Mouse (Mus musculus) embryonic facial prominence, embryonic 12.5 days (tissue): ENCODE results near the gene Tle3. TPM values are rescaled to one million over a fixed set of nuclear protein-coding genes. Genes with fewer than 3 reads are reported as not detected.

Experiments
- ATAC-seq: fragments of 200-750 bp; cut with Nextera tagmentation; 2 replicates; pipeline ENCODE4 v1.8.0; 2017; ENCODE audit not compliant: insufficient number of reproducible peaks, insufficient read depth, low FRiP score, low TSS enrichment
- H3K27ac ChIP-seq: fragments of 300-500 bp; sonication (generic); 2 replicates; pipeline ENCODE4 v1.5.1; 2016; ENCODE audit warnings: mild to moderate bottlenecking
- H3K27me3 ChIP-seq: fragments of 300-500 bp; sonication (generic); 2 replicates; pipeline ENCODE4 v1.6.1; 2016; ENCODE audit warnings: mild to moderate bottlenecking, moderate library complexity
- H3K36me3 ChIP-seq: fragments of 300-500 bp; sonication (generic); 2 replicates; pipeline ENCODE4 v1.6.1; 2016; ENCODE audit warnings: mild to moderate bottlenecking
- H3K4me1 ChIP-seq: fragments of 300-500 bp; sonication (generic); 2 replicates; pipeline ENCODE4 v1.6.1; 2016
- H3K4me2 ChIP-seq: fragments of 300-500 bp; sonication (generic); replicated peaks from 2 replicates; pipeline ENCODE4 v1.6.1; 2016; ENCODE audit warnings: mild to moderate bottlenecking, moderate library complexity
- H3K4me3 ChIP-seq: fragments of 300-500 bp; sonication (generic); 2 replicates; pipeline ENCODE4 v1.5.1; 2016; ENCODE audit warnings: mild to moderate bottlenecking
- H3K9ac ChIP-seq: fragments of 300-500 bp; sonication (generic); 2 replicates; pipeline ENCODE4 v1.6.1; 2016; ENCODE audit warnings: mild to moderate bottlenecking, moderate library complexity
- H3K9me3 ChIP-seq: fragments of 300-500 bp; sonication (generic); 2 replicates; pipeline ENCODE4 v1.6.1; 2016; ENCODE audit warnings: mild to moderate bottlenecking, moderate library complexity
- WGBS: fragments of 180-500 bp; shearing (Covaris S2); methylation state at CpG from one replicate; pipeline ENCODE4 v1.1.7; 2016; 5-methylcytosine and 5-hydroxymethylcytosine counted together
- polyA plus RNA-seq: library from polyadenylated mRNA; unstranded; fragments of >200 nt; fragmentation: Nextera tagmentation; extraction: Ambion mirVana; gene quantifications from 2 replicates; pipeline ENCODE4 v1.2.1, GENCODE M21; 2016

Gene Tle3
- polyA plus RNA-seq, 1 experiment from 2014 or later: 51.8 TPM

DNA sequence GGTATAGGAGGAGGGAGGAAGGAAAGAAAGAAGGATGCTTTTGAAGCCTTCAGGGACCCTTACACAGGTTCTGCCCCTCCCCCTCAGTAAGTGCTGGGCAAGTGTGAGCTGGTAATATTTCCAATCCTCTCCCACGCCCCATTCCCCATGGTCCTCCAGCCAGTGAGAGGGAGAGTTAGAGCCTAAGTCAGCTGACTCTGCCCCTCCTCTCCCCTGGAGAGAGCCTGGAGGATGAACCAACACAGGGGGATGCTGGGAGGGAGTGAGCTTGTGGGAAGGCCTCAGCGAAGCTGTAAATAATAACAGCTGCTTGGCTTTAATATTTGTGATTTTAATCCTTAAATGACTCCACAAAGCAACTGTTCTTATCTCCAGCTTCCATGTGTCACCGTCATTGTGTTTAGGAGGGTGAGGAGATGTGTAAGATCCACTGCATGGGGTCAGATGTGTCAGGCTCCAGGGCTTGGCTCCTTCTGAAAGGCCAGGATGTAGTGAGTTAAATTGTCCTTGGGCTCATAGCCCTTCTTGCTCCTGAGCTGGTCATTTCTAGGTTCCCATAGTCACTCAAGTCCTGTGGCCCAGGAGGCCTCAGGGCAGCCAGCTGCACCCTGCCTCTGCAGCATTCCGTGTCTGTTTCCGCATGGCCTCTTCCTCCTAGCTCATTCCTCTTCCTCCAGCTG, 70.9 kb downstream of the Tle3 start:
- Histone ChIP-seq H3K27me3 (no peaks in the 10 kb centered on the region), H3K4me3 (no peak overlapping the region), H3K27ac (no peak overlapping the region), H3K9ac (no peak overlapping the region), H3K4me2 (no peak overlapping the region), H3K36me3 (no peaks in the 10 kb centered on the region), H3K9me3 (no peaks in the 10 kb centered on the region), H3K4me1 (peaks cover 36% of the 10 kb centered on the region)
- ATAC-seq: no peak
- 41% methylated on average over 5 of the region's 5 CpGs for whole genome bisulfite sequencing

DNA sequence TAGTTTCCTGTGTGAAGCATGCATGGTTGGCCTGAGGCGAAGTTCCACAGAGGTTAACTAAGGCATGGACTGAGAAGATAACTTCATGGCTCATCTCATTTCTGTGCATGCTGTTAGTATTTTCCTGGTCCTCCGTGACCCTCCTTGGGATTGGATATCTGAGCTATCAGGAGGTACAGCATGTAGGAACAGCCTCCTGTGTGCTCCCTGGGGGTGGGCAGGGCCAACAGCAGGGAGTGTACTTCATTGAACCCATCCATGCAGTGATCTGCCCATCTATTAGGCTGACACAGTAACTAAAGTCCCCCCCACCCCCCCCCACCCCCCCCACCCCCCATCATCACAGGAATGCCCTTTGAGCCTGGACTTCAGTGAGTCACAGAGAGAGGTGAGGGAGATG, 73.0 kb downstream of the Tle3 start:
- WGBS: 78% methylated on average over 2 of the region's 2 CpGs
- Histone ChIP-seq H3K4me2 (no peak overlapping the region), H3K4me1 (peaks cover 36% of the 10 kb centered on the region), H3K4me3 (no peak overlapping the region), H3K27ac (no peak overlapping the region), H3K27me3 (peaks cover 3% of the 10 kb centered on the region; the same call in 1 of the 2 replicates), H3K36me3 (no peaks in the 10 kb centered on the region), H3K9ac (no peak overlapping the region), H3K9me3 (no peaks in the 10 kb centered on the region)
- no peak for ATAC-seq

DNA sequence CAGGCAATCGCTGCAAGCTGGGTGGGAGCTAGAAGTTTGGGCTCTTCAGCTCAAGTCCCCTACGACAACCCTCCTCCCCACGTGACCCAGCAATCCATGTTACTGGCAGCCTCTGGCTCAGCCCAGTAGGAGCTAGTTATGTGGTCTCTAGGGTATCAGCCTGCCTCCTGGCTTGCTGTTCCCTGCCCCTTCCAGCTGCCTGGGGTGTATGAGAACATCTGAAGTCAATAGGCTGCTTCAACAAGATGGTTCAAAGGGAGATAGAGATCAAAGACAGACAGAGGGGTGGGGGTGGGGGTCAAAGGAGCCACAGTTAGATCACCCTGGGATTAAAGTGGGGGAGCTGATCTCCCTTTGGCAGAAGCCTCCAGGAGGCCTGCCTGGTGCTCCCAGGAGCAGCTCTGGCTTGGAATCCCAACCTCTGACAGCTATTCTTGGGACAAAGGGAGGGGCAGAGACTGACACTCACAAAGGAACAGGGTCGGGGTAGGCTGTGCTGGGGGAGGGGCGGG, 73.6 kb downstream of the Tle3 start:
- peak; percentile 76; the same call in 1 of the 2 replicates for ATAC-seq
- H3K4me1 ChIP-seq: peaks cover 36% of the 10 kb centered on the region
- H3K4me3 ChIP-seq: no peak overlapping the region

DNA sequence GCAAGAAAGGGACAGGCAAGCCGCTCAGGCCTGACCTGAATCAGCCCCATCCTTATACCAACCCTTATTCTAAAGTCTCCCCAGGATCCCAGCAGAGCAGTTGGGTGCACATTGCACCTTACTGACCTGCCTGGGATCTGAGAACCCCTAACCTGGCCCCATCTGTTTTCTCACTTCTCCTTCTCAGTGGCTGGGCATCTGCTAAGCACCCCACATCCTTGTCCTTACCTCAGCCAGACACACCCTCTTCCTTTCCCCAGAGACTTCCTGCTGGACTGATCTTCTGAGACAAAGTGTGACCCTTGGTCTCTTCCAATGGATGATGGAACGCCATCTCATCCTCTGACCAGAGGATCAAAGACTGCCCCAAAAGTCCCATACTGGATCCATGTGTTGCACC, 74.8 kb downstream of the Tle3 start:
- H3K36me3 ChIP-seq: no peaks in the 10 kb centered on the region
- H3K9ac ChIP-seq: no peak overlapping the region
- no peak overlapping the region for H3K4me3 ChIP-seq
- no peak overlapping the region for H3K4me2 ChIP-seq
- ATAC-seq: no peak
- no peak overlapping the region for H3K27ac ChIP-seq
- 74% methylated on average over 2 of the region's 2 CpGs for WGBS
- H3K27me3 ChIP-seq: peaks cover 3% of the 10 kb centered on the region; the same call in 1 of the 2 replicates
- peaks cover 29% of the 10 kb centered on the region for H3K4me1 ChIP-seq
- H3K9me3 ChIP-seq: no peaks in the 10 kb centered on the region

More for the DNA sequence above, 73.6 kb downstream of the Tle3 start:
- WGBS: 7% methylated on average over 5 of the region's 5 CpGs
- Histone ChIP-seq H3K27me3 (peaks cover 3% of the 10 kb centered on the region; the same call in 1 of the 2 replicates), H3K36me3 (no peaks in the 10 kb centered on the region), H3K9ac (no peak overlapping the region), H3K4me2 (no peak overlapping the region), H3K27ac (peak overlapping the region; percentile 47), H3K9me3 (no peaks in the 10 kb centered on the region)

DNA sequence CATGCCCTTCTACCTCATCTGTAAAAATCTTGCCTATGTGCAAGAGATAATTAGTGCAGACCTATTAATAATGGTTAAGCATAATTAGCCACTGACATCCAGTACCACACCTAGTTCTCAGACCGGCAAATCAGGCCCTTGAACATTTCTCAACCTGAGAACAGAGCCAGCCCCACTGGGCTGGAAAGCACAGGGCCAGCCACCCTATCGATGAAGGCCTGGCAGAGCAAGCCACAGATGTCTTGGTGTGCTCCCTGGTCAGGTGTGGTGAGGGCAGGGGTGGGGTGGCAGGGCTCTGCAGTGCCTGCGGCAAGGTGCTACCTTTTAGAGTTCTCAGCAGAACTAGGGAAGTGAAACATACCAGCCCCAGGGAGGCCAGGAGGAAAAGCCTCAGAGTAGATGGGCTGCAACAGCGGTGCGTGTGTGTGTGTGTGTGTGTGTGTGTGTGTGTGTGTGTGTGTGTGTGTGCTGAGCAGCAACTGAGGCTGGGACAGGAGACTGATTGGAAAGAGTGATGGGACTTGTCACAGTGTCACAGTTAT, 77.3 kb downstream of the Tle3 start:
- H3K4me2 ChIP-seq: no peak overlapping the region
- ATAC-seq: no peak
- H3K9me3 ChIP-seq: no peaks in the 10 kb centered on the region
- no peak overlapping the region for H3K27ac ChIP-seq
- H3K4me1 ChIP-seq: peaks cover 17% of the 10 kb centered on the region
- peaks cover 3% of the 10 kb centered on the region; the same call in 1 of the 2 replicates for H3K27me3 ChIP-seq
- WGBS: 77% methylated on average over 5 of the region's 5 CpGs
- H3K4me3 ChIP-seq: no peak overlapping the region
- no peak overlapping the region for H3K9ac ChIP-seq
- no peaks in the 10 kb centered on the region for H3K36me3 ChIP-seq

DNA sequence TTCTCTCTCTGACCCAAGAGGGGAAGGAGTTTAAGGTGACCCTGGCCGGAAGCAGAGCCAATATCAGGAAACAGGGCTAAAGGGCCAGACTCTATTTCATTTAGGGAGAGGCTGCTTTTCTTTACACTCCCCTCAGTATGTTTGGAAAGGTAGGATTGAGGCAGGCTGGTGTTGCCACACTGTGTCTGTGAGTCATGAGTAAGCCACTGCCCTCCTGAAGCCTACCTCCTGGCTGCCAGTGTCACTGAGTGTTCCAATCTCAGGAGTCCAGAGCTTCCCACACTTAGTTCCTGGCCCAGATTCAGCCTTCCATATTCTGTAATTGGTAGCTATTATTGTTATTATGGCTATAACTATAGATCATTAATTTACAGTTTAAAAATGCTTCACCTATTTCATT, 79.9 kb downstream of the Tle3 start:
- no peak for ATAC-seq
- H3K4me3 ChIP-seq: no peak overlapping the region
- no peak overlapping the region for H3K27ac ChIP-seq
- peaks cover 3% of the 10 kb centered on the region; the same call in 1 of the 2 replicates for H3K27me3 ChIP-seq
- 74% methylated on average over 1 of the region's 1 CpGs for WGBS
- H3K36me3 ChIP-seq: no peaks in the 10 kb centered on the region
- peaks cover 15% of the 10 kb centered on the region for H3K4me1 ChIP-seq
- no peaks in the 10 kb centered on the region for H3K9me3 ChIP-seq
- no peak overlapping the region for H3K4me2 ChIP-seq
- H3K9ac ChIP-seq: no peak overlapping the region

DNA sequence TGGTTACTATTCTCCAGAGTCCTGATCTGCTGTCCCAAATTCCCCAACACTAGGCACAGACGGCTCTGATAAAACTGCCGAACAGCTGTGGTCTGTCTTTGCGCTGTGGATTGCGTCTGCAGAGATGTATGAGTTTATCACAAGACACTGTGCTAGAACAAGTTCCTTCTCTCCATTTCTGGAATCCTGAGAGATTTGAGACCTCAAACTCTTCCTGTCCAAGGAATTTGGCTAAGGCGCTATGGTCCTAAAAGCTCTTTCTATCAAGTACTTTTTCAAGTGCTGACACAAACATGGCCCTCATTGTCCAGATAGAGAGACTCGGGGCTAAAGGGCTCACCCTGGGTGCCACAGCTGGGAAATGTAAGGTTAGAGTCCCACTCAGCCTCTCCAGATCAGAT, 83.7 kb downstream of the Tle3 start:
- Histone ChIP-seq H3K9me3 (no peaks in the 10 kb centered on the region), H3K4me2 (no peak overlapping the region), H3K27ac (no peak overlapping the region), H3K4me1 (peaks cover 21% of the 10 kb centered on the region), H3K36me3 (no peaks in the 10 kb centered on the region), H3K4me3 (no peak overlapping the region), H3K27me3 (no peaks in the 10 kb centered on the region), H3K9ac (no peak overlapping the region)
- whole genome bisulfite sequencing: 66% methylated on average over 6 of the region's 6 CpGs
- no peak for ATAC-seq

DNA sequence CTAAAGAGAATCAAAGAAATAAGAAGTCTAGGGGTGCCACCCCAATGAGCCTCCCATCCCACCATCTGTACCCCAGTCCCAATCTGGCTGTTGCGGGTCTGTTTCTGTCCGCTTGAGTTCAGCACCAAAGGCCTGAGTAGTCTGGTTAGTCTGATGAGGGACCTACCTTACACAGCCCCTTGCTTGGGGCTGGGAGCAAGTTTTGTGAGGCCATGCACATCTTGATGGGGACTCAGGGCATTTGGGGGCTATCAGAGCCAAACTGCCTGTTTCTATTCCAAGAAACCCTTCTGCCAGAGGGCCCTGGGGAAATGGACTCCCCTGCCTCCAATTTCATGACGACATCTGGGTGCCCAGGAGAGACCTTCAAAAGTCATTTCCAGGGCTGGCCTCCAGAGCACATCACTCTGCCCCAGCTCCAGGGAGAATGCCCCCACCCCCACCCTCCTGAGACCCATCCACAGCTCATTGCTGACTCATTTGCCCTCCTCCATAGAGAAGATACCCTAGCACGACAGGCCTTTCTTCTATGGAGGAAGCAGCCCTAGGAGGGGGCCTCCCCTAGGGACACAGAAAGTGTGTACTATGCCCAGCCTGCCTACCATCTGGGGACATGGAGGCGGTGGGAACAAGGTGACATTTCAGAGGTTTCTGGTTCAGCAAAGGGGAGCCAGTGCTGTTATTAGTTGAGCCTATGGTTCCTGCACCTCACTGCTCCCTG, 84.4 kb downstream of the Tle3 start:
- no peaks in the 10 kb centered on the region for H3K36me3 ChIP-seq
- no peak overlapping the region for H3K9ac ChIP-seq
- ATAC-seq: no peak
- WGBS: 67% methylated on average over 5 of the region's 5 CpGs
- H3K27ac ChIP-seq: no peak overlapping the region
- H3K9me3 ChIP-seq: no peaks in the 10 kb centered on the region
- H3K27me3 ChIP-seq: no peaks in the 10 kb centered on the region
- H3K4me3 ChIP-seq: no peak overlapping the region
- H3K4me1 ChIP-seq: peaks cover 21% of the 10 kb centered on the region
- H3K4me2 ChIP-seq: no peak overlapping the region

DNA sequence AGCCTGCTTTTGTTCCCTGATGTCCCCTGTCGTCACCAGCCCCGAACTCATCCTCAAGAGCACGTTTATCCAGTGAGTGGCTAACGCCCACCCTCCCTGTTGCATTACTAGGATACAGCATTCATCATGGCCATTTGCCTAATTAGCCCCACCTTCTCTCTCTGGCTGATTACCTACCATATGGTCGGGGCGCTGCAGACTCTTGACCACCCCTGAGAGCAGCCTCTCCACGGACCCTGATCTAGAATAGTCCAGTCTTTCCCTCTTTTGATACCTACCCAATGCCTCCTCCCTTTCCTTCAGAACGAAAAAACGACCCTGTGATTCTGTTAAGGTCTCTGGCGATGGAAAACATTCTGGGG, 85.0 kb downstream of the Tle3 start:
- H3K4me2 ChIP-seq: no peak overlapping the region
- H3K36me3 ChIP-seq: no peaks in the 10 kb centered on the region
- ATAC-seq: no peak
- no peaks in the 10 kb centered on the region for H3K27me3 ChIP-seq
- no peak overlapping the region for H3K9ac ChIP-seq
- no peaks in the 10 kb centered on the region for H3K9me3 ChIP-seq
- peaks cover 21% of the 10 kb centered on the region for H3K4me1 ChIP-seq
- no peak overlapping the region for H3K27ac ChIP-seq
- 41% methylated on average over 10 of the region's 10 CpGs for WGBS
- H3K4me3 ChIP-seq: no peak overlapping the region

DNA sequence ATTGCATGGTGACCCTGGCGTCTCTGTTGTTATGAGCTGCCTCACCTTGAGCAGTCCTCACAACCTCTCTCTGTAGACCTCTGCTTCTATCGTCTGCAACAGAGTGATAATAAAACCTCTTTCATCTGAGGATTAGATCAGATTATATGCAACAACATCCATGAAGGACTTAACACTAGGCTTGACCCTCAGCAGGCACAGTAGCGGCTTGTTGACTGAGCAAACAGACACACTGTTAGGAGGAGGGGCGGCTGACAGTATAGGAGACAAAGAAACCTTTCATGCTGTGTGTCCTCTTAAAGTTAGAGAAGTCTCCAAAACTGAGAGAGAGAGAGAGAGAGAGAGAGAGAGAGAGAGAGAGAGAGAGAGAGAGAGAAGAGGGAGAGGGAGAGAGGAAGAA, 89.7 kb downstream of the Tle3 start:
- WGBS: 22% methylated on average over 4 of the region's 4 CpGs
- H3K4me3 ChIP-seq: no peak overlapping the region
- no peak overlapping the region for H3K4me2 ChIP-seq
- H3K9ac ChIP-seq: no peak overlapping the region
- H3K36me3 ChIP-seq: no peaks in the 10 kb centered on the region
- H3K9me3 ChIP-seq: peaks cover 8% of the 10 kb centered on the region
- ATAC-seq: no peak
- H3K27me3 ChIP-seq: no peaks in the 10 kb centered on the region
- no peak overlapping the region for H3K27ac ChIP-seq
- peaks cover 8% of the 10 kb centered on the region for H3K4me1 ChIP-seq

DNA sequence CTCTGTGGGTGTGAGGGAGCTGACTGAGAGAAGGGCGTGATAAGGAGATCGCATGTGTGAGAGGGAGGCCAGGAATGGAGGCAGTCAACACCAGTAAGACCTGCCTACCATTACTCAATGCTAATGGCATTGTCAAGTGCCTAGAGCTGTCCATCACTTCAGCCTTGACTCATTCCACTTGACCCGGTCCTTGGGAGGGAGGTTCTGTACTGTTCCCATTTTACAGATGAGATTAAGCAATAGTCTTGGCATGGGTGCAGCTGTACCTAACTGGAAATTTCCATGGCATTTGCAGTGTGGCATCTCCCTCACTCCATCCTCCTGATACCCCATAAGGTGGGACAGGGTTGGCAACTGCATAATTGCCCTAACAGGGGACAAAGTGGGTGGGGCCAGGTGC, 95.3 kb downstream of the Tle3 start:
- H3K27me3 ChIP-seq: no peaks in the 10 kb centered on the region
- peaks cover 8% of the 10 kb centered on the region for H3K9me3 ChIP-seq
- no peak overlapping the region for H3K9ac ChIP-seq
- H3K4me1 ChIP-seq: peaks cover 4% of the 10 kb centered on the region; the same call in 1 of the 2 replicates
- H3K36me3 ChIP-seq: no peaks in the 10 kb centered on the region
- no peak for ATAC-seq
- H3K4me2 ChIP-seq: no peak overlapping the region
- no peak overlapping the region for H3K4me3 ChIP-seq
- WGBS: 86% methylated on average over 3 of the region's 3 CpGs
- H3K27ac ChIP-seq: no peak overlapping the region
